Mouse (Mus musculus): ENCODE data around the gene H2-M5.
"Not testable (repeated sequence)": the region's sequence is repeated elsewhere in the genome, so short reads cannot be mapped to it uniquely, and the experiment has no call there.

The H2-M5 gene

GRCm38 (mm10) chr17:36992336-36993104 is 3.2 kb upstream of the H2-M5 start:
- no peak for DNase-seq

GRCm38 (mm10) chr17:36990630-36991029 is 1.3 kb upstream of the H2-M5 start:
- not testable (repeated sequence) for DNase-seq

- DNase-seq, result no peak
These were observed 862 bp downstream of the H2-M5 start for GRCm38 (mm10) chr17:36988475-36988874.

GRCm38 (mm10) chr17:36982253-36983155 is 6.8 kb downstream of the H2-M5 start:
- no peak for DNase-seq

- no peak for DNase-seq
These were observed 7.5 kb downstream of the H2-M5 start for GRCm38 (mm10) chr17:36981845-36982244.

GRCm38 (mm10) chr17:36981221-36981813 is 8.0 kb downstream of the H2-M5 start, which contains the start of gene 2410137M14Rik:
Gene 2410137M14Rik (minus strand): TSS chr17:36981237.
- DNase-seq, result no peak

GRCm38 (mm10) chr17:36973271-36973787 is 16.0 kb downstream of the H2-M5 start:
- DNase-seq, result no peak

- no peak for DNase-seq
These were observed 16.5 kb downstream of the H2-M5 start for GRCm38 (mm10) chr17:36972791-36973190.

- no peak for DNase-seq
These were observed 18.0 kb downstream of the H2-M5 start for GRCm38 (mm10) chr17:36971172-36971850.

- no peak for DNase-seq
These were observed 18.9 kb downstream of the H2-M5 start for GRCm38 (mm10) chr17:36970316-36970890.

GRCm38 (mm10) chr17:36966875-36967274 is 22.5 kb downstream of the H2-M5 start:
- DNase-seq, result no peak

- no peak for DNase-seq
These were observed 28.2 kb downstream of the H2-M5 start for GRCm38 (mm10) chr17:36961125-36961524.

GRCm38 (mm10) chr17:36958884-36959283 is 30.5 kb downstream of the H2-M5 start:
- DNase-seq, result no peak

GRCm38 (mm10) chr17:36957999-36958743 is 31.2 kb downstream of the H2-M5 start, which contains the start of the genes Znrd1 and Znrd1as:
Gene Znrd1 (minus strand): TSS chr17:36958559.
Gene Znrd1as (plus strand): TSS chr17:36958592.
- DNase-seq, result peak; percentile 98

- DNase-seq, result no peak
These were observed 36.3 kb downstream of the H2-M5 start for GRCm38 (mm10) chr17:36953062-36953461.

GRCm38 (mm10) chr17:36952631-36953030 is 36.7 kb downstream of the H2-M5 start:
- no peak for DNase-seq

- DNase-seq, result peak; percentile 97
These were observed 38.1 kb downstream of the H2-M5 start, which contains the start of gene Ppp1r11 for GRCm38 (mm10) chr17:36950981-36951947. Gene Ppp1r11 (minus strand): TSS chr17:36951741.

GRCm38 (mm10) chr17:36949265-36949664 is 40.1 kb downstream of the H2-M5 start:
- DNase-seq, result no peak

GRCm38 (mm10) chr17:36948286-36948685 is 41.1 kb downstream of the H2-M5 start:
- no peak for DNase-seq
